Mouse (Mus musculus) embryo, embryonic 11.5 days (tissue): ENCODE results near the gene Olah.
"Not testable (repeated sequence)": the region's sequence is repeated elsewhere in the genome, so short reads cannot be mapped to it uniquely, and the experiment has no call there.

Experiments
- DNase-seq: peaks from one replicate; pipeline ENCODE4 v3.0.0-alpha.2; 2012; ENCODE audit warnings: low read depth, low spot score

The Olah gene

GRCm38 (mm10) chr2:3397110-3397509 is at the start of gene Olah:
TSS of gene Olah (minus strand) at chr2:3397210.
- not testable (repeated sequence) for DNase-seq

- no peak for DNase-seq
These were observed 49.0 kb upstream of the Olah start for GRCm38 (mm10) chr2:3445984-3446383.

GRCm38 (mm10) chr2:3444206-3444605 is 47.2 kb upstream of the Olah start:
- no peak for DNase-seq

- DNase-seq = no peak
These were observed 40.9 kb upstream of the Olah start for GRCm38 (mm10) chr2:3437956-3438355.

- no peak for DNase-seq
These were observed 38.5 kb upstream of the Olah start for GRCm38 (mm10) chr2:3435369-3436061.

- no peak for DNase-seq
These were observed 33.9 kb upstream of the Olah start for GRCm38 (mm10) chr2:3430956-3431355.

- DNase-seq = no peak
These were observed 27.5 kb upstream of the Olah start for GRCm38 (mm10) chr2:3424579-3424910.

- DNase-seq = peak; percentile 80
These were observed 27.0 kb upstream of the Olah start, which contains the start of gene Dclre1c for GRCm38 (mm10) chr2:3423841-3424578. TSS of gene Dclre1c (plus strand) at chr2:3424131.

GRCm38 (mm10) chr2:3422548-3422947 is 25.5 kb upstream of the Olah start, which contains the start of gene Meig1:
TSS of gene Meig1 (minus strand) at chr2:3422648.
- no peak for DNase-seq

GRCm38 (mm10) chr2:3420157-3420556 is 23.1 kb upstream of the Olah start:
- no peak for DNase-seq

GRCm38 (mm10) chr2:3418883-3419431 is 21.9 kb upstream of the Olah start:
- peak; percentile 94 for DNase-seq

GRCm38 (mm10) chr2:3415676-3416075 is 18.7 kb upstream of the Olah start:
- no peak for DNase-seq

GRCm38 (mm10) chr2:3414241-3414640 is 17.2 kb upstream of the Olah start:
- DNase-seq = peak; percentile 43

GRCm38 (mm10) chr2:3407756-3408155 is 10.7 kb upstream of the Olah start:
- no peak for DNase-seq

GRCm38 (mm10) chr2:3405981-3406380 is 9.0 kb upstream of the Olah start:
- no peak for DNase-seq

- no peak for DNase-seq
These were observed 5.1 kb downstream of the Olah start for GRCm38 (mm10) chr2:3391945-3392344.

- DNase-seq = no peak
These were observed 9.7 kb downstream of the Olah start for GRCm38 (mm10) chr2:3387105-3387860.

GRCm38 (mm10) chr2:3365127-3365526 is 31.9 kb downstream of the Olah start:
- DNase-seq = no peak

GRCm38 (mm10) chr2:3361067-3361466 is 35.9 kb downstream of the Olah start:
- no peak for DNase-seq

GRCm38 (mm10) chr2:3357887-3358286 is 39.1 kb downstream of the Olah start:
- DNase-seq = no peak

- DNase-seq = no peak
These were observed 40.7 kb downstream of the Olah start for GRCm38 (mm10) chr2:3356311-3356710.

GRCm38 (mm10) chr2:3355793-3356192 is 41.2 kb downstream of the Olah start:
- DNase-seq = no peak
